Mouse (Mus musculus) ES-E14 (cell line): Measurements from ENCODE around the gene Acvr1. TPM values are rescaled to one million over a fixed set of nuclear protein-coding genes. Genes with fewer than 3 reads are reported as not detected.

Source experiments
- DNase-seq: peaks from one replicate; pipeline ENCODE4 v3.0.0-alpha.2; 2013; ENCODE audit warnings: low read depth, low spot score
- H3K27ac ChIP-seq: 2 replicates; pipeline ENCODE4 v1.5.1; 2012; ENCODE audit warnings: low read depth, mild to moderate bottlenecking, low read length, moderate library complexity, mixed read lengths; ENCODE audit not compliant: poor library complexity, insufficient read depth, severe bottlenecking
- H3K36me3 ChIP-seq: 2 replicates; pipeline ENCODE4 v1.6.1; 2012; ENCODE audit warnings: mild to moderate bottlenecking, low read length, moderate library complexity, mixed read lengths; ENCODE audit not compliant: control insufficient read depth, poor library complexity, insufficient read depth, severe bottlenecking
- H3K4me1 ChIP-seq, 2 experiments: fragments of 150-350 bp in 1 of 2; sonication (generic) in 1 of 2; 2 replicates each; pipeline ENCODE4 v1.6.1; 2012; ENCODE audit warnings: low read length in 2 of 2, mild to moderate bottlenecking in 1 of 2, mixed read lengths in 1 of 2; ENCODE audit not compliant: control insufficient read depth in 2 of 2, insufficient read depth in 2 of 2, poor library complexity in 1 of 2
- H3K4me3 ChIP-seq, 2 experiments: fragments of 150-350 bp in 1 of 2; sonication (generic) in 1 of 2; 2 replicates each; pipeline ENCODE4 v1.5.1; 2012; ENCODE audit warnings: low read length in 2 of 2, low read depth in 1 of 2, mild to moderate bottlenecking in 1 of 2, mixed read lengths in 1 of 2; ENCODE audit not compliant: insufficient read depth in 1 of 2, poor library complexity in 1 of 2, severe bottlenecking in 1 of 2
- H3K9ac ChIP-seq: 2 replicates; pipeline ENCODE4 v1.6.1; 2012; ENCODE audit warnings: low read depth, mild to moderate bottlenecking, low read length, mixed read lengths; ENCODE audit not compliant: poor library complexity, insufficient read depth, severe bottlenecking
- H3K9me3 ChIP-seq: fragments of 150-350 bp; sonication (generic); 2 replicates; pipeline ENCODE4 v1.6.1; 2012; ENCODE audit warnings: low read depth, mild to moderate bottlenecking, low read length; ENCODE audit not compliant: control insufficient read depth, insufficient read depth
- CHD2 ChIP-seq: IDR thresholded peaks from 2 replicates; pipeline ENCODE4 v1.6.1; 2014; ENCODE audit warnings: mild to moderate bottlenecking, low read depth, low read length, inconsistent platforms
- HCFC1 ChIP-seq: IDR thresholded peaks from 2 replicates; pipeline ENCODE4 v1.6.1; 2012; ENCODE audit warnings: low read length, inconsistent platforms, borderline replicate concordance; ENCODE audit not compliant: insufficient read depth
- MAFK ChIP-seq: IDR thresholded peaks from 2 replicates; pipeline ENCODE4 v1.6.1; 2014; ENCODE audit warnings: mild to moderate bottlenecking, low read depth, low read length, inconsistent platforms; ENCODE audit not compliant: insufficient read depth
- ZC3H11A ChIP-seq: IDR thresholded peaks from 2 replicates; pipeline ENCODE4 v1.6.1; 2012; ENCODE audit warnings: low read depth, mild to moderate bottlenecking, inconsistent platforms, low read length, borderline replicate concordance
- ZNF384 ChIP-seq: IDR thresholded peaks from 2 replicates; pipeline ENCODE4 v1.6.1; 2012; ENCODE audit warnings: low read depth, low read length, inconsistent platforms
- in situ Hi-C, 2 experiments: fragments of 600-800 bp; cut with MboI; formaldehyde crosslinking; loops; one replicate each; pipeline ENCODE4 v1.15.1; 2025; ENCODE audit warnings: low sequenced_read_pairs in 2 of 2, inconsistent platforms in 1 of 2; ENCODE audit not compliant: unreplicated experiment in 2 of 2
- total RNA-seq: library from RNA; depleted of rRNA; stranded (reverse); fragments of 300-350 nt; gene quantifications from 2 replicates; pipeline ENCODE4 v1.2.3, GENCODE M21; 2012; rRNA removed

Gene Acvr1
- total RNA-seq, 1 experiment, result 6.6 TPM

- H3K27ac ChIP-seq, result no peak overlapping the region
- no peak overlapping the region for H3K9ac ChIP-seq
- H3K9me3 ChIP-seq, result no peaks in the 10 kb centered on the region
- H3K36me3 ChIP-seq, result no peaks in the 10 kb centered on the region
- in situ Hi-C loops, result no loop called here
- no peak for TF ChIP-seq CHD2
- TF ChIP-seq HCFC1, result no peak
- TF ChIP-seq ZNF384, result no peak
- TF ChIP-seq ZC3H11A, result no peak
- no peak for TF ChIP-seq MAFK
- DNase-seq, result no peak
- H3K4me1 ChIP-seq, result peaks cover 0 to 3% of the 10 kb centered on the region in 2 experiments; a peak in 1 of 4 replicates
- no peak overlapping the region for H3K4me3 ChIP-seq
Measured at GRCm38 (mm10) chr2:58354389-58354788, 212.6 kb downstream of the Acvr1 start.

DNA sequence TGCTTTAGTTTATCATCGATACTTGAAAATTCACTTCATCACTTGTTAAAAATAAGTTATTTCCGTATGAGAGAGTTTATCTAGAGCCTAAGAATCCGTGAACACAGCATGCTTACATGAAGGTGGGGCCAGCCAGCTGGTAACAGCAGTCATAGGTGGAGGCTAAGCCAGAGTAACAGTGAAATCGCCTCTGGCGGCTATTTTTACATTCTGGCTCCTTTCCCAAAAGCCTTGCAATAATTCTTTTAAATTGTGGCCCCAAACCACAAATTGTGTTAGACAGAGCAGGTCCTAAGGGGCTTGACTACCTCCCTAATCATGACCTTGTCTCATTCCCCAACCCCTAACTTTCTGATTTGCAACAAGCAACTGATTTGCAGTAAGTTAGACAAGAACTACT is 214.1 kb downstream of the Acvr1 start:
- Histone ChIP-seq H3K9ac (no peak overlapping the region), H3K9me3 (no peaks in the 10 kb centered on the region), H3K4me3 (no peak overlapping the region), H3K4me1 (peaks cover 0 to 3% of the 10 kb centered on the region in 2 experiments; a peak in 1 of 4 replicates), H3K27ac (no peak overlapping the region), H3K36me3 (no peaks in the 10 kb centered on the region)
- in situ Hi-C loops, result no loop called here
- no peak for DNase-seq
- TF ChIP-seq HCFC1 (no peak), MAFK (no peak)

DNA sequence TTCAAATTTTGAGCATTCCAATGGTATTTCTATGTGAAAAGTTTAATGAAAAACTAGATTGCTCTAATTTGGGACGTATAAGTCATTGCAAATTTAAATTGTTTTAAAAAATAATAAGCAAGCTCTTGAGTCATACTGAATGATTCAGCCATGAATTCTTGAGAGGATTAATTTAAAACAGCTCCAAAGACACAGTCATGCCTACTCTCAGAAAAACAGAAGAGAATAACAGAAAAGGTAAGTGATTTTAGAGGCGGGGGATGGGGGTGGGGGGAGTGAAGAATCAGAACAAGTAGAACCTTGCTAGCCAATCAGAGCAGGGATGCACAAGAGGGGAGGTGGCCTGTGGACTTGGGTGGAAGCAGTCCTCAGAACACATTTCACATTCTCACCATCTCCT is 216.3 kb downstream of the Acvr1 start:
- Histone ChIP-seq H3K9ac (no peak overlapping the region), H3K9me3 (no peaks in the 10 kb centered on the region), H3K27ac (no peak overlapping the region), H3K36me3 (no peaks in the 10 kb centered on the region), H3K4me1 (no peaks in the 10 kb centered on the region), H3K4me3 (no peak overlapping the region)
- no peak for DNase-seq
- in situ Hi-C loops, result no loop called here
- TF ChIP-seq CHD2 (no peak), HCFC1 (no peak), MAFK (no peak), ZNF384 (no peak), ZC3H11A (no peak)

Other genes with a start within 250 kb of the Acvr1 start
- gene Acvr1c, start 209.3 kb downstream of the Acvr1 start, total RNA-seq, result not detected in 2 replicates
- gene Gm17409, start 97.0 kb downstream of the Acvr1 start, total RNA-seq, result not detected in 2 replicates
- 0.63 and 0.67 TPM in 2 replicates for gene Upp2, start 141 bp upstream of the Acvr1 start, total RNA-seq